Mouse (Mus musculus) thymus, postnatal 14 days (tissue): ENCODE data around the gene 9130409I23Rik.

Experiments
- DNase-seq: peaks from one replicate; pipeline ENCODE4 v3.0.0; 2021

9130409I23Rik gene

DNA sequence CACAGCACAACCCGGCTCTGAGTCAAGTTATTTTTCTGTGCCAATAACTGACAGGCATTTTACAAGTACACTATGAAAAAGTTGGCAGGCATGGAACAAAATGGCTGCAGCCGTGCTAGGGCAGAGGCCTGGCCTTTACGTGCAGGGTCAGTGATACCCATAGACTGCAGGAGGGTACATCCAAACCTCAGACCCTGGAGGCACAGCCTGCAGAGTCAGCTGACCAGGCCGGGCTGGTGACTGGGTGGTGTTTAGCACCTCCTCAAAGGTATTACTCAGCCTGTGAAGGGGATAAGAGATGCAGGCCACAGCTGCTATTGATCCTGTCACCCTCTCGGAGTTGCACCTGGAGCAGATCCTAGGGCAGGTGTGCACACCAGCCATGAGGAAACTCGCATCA, at the start of gene 9130409I23Rik:
Gene 9130409I23Rik, plus strand, starts transcription at position 301 of the 400 bp plus-strand sequence.
- DNase-seq: no peak

GRCm38 (mm10) chr1:181001621-181002020, 49.4 kb upstream of the 9130409I23Rik start:
- DNase-seq: no peak

GRCm38 (mm10) chr1:181003790-181004189, 47.2 kb upstream of the 9130409I23Rik start:
- no peak for DNase-seq

- DNase-seq: no peak
Observed at GRCm38 (mm10) chr1:181005331-181005730, 45.7 kb upstream of the 9130409I23Rik start.

DNA sequence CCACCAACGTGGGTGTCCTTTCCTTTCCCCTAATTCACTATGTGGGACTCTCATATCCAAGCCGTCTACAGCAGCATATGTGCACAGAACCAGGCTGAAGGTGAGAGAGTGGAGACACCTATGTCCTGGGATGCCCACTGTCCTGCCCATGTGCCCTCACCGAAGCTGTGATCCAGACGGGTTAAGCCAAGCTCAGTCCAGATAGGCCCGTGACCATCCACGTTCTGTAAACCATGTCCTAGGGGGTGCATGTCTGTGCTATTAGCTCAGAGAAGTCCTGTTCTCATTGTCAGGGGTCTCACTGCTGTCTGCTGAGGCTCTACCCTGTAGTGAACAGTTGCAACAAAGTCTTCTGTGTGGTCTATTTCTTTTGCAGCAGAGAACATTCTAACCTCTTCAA, 43.2 kb upstream of the 9130409I23Rik start:
- no peak for DNase-seq

GRCm38 (mm10) chr1:181008266-181008665, 42.8 kb upstream of the 9130409I23Rik start:
- no peak for DNase-seq

GRCm38 (mm10) chr1:181009011-181009590, 41.9 kb upstream of the 9130409I23Rik start:
- no peak for DNase-seq

DNA sequence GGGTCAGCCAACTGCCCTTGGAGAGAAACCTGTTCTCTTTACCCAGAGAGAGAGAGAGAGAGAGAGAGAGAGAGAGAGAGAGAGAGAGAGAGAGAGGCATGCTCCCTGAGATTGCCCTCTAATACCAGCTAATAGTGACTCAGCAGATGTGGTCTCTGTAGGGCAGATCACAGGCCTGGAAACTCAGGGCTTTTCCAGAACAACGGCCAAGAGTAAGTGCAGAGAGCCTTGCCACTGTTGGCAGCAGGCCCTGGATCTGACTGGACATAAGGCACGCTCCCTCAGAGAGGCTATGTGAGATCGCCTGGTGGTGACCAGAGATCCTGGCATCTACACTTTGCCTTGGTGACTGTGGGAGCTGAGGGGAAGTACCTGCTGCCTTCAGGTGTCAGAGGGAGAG, 41.3 kb upstream of the 9130409I23Rik start:
- DNase-seq: no peak

DNA sequence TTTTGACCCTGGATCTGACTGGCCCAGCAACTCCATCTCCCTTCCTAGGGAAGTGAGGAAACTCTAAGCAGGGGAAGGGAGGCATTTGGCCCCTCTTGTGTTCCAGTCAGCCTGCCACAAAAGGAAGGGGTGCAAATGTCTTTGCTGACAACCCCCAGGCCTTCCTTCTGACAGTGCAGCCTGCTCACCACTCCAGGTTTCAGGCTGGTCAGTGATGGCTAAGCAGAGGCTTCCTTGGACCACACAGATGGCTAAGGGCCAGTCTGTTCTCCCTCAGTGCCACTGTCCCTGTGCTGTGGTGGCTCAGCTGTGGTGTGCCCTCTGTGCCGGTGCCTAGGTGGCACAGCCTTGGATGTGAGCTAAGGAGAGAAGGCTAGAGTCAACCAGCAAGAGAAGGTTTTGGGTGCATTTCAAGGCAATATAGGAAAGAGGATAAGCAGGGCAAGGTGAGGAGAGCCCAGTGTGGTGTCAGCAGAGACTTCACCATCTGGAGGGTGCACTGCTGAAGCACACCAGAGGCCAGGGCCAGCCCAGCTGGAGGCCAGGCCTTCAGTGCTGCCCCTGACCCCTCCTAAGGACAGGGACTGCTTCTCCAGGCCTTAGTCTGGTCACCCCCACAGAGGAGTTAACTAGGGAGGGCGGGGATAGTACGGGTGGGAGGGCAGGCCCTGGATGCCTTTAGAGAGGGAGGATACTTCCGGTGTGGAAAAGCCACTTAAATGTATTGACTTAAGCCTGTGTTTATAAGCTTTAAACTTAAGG, 40.7 kb upstream of the 9130409I23Rik start:
- DNase-seq: no peak

GRCm38 (mm10) chr1:181011601-181012000, 39.4 kb upstream of the 9130409I23Rik start:
- no peak for DNase-seq

- DNase-seq: no peak
Observed at GRCm38 (mm10) chr1:181012416-181012815, 38.6 kb upstream of the 9130409I23Rik start.

DNA sequence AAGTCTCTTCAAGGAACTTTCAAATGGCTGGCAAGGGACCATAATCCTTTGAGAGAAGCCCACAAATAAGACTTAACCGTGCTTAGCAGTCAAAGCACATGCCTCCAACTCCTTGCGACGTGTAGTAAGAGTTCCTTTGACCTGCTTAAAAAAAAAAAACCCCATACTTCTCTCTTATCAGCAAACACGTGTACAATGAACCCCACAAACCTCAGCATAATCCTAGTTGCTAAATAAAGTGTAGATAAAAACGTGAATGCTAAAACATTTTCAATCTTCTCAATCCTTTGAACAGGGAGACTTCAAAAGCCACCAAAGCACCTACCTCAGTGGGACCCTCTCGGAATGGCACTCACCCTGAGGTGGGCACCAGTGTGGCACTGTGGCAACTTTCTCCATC, 37.6 kb upstream of the 9130409I23Rik start:
- DNase-seq: no peak

- DNase-seq: peak; percentile 18
Observed at GRCm38 (mm10) chr1:181014731-181015500, 36.1 kb upstream of the 9130409I23Rik start.

- DNase-seq: no peak
Observed at GRCm38 (mm10) chr1:181015558-181015957, 35.5 kb upstream of the 9130409I23Rik start.

DNA sequence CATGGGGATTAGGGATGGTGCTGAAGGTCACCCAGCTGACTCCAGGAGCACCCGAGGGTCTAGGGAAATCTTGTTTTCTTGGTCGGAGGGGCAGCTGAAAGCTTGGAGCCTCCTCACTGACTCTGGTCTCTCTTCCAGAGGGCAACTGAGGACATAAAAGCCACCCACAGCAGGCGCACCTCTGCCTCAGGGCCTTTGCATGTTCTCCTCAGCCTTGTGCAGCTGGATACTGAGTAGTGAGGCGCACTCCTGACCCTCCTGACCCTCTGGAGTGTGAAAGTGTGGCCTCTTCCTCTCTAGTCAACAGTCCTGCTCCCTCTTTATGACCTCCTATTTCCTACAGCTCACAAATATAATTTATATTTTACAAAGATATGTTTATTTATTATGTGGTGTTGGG, 35.0 kb upstream of the 9130409I23Rik start:
- DNase-seq: no peak

DNA sequence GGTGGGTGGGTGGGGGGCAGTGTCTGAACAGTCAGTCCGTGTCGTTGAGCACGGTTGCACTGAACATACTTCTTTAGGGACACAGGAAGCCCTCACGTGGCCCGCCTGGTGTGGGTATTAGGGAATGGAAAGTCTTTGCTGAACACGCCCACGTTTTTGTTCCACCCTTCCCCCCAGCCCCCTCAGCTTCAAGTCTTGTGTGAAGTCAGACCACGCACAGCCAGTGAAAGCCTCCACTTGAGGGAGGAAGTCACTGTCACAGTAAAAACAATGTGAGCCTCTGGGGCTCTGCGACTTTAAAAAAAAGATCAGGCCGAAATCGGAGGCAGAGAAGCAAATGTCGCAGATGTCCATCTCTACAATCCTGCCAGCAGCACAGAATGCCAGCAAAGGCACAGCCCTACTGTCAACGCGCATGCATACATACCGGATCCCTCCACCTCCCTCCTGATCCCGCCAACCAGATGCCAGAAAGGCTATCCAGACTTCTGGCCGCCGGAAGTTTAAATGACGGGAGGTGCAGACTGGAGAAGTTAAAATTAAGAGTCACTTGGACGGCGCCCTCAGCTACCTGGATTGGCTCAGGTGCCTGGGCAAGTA, 34.4 kb upstream of the 9130409I23Rik start:
- peak; percentile 74 for DNase-seq

GRCm38 (mm10) chr1:181017212-181017711, 33.8 kb upstream of the 9130409I23Rik start:
- DNase-seq: peak; percentile 90

DNA sequence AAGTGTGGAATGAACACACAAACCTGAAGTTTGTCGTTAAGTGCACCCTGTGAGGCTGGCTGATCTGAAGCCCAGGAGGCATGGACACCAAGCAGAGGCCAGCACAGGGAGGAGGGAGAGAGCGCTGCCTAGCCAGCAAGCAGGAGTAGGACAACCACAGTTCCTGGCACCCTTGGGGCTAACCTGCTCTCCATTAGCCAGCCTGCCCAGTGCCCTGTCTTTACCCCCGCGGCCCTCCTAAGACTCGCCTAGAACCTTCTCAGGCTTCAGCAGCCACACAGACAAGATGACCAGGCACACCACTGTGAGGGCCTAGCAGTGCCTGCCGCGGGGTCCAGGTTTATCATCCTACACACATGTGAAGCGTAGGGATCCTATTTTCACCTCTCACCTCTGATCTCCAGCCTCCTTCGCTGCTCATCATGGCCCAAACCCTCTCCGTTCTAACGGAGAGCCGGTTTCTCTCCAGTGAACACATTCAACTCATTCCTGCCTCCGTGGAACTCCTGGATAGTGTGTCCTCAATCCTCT, 33.1 kb upstream of the 9130409I23Rik start:
- peak; percentile 6 for DNase-seq

DNA sequence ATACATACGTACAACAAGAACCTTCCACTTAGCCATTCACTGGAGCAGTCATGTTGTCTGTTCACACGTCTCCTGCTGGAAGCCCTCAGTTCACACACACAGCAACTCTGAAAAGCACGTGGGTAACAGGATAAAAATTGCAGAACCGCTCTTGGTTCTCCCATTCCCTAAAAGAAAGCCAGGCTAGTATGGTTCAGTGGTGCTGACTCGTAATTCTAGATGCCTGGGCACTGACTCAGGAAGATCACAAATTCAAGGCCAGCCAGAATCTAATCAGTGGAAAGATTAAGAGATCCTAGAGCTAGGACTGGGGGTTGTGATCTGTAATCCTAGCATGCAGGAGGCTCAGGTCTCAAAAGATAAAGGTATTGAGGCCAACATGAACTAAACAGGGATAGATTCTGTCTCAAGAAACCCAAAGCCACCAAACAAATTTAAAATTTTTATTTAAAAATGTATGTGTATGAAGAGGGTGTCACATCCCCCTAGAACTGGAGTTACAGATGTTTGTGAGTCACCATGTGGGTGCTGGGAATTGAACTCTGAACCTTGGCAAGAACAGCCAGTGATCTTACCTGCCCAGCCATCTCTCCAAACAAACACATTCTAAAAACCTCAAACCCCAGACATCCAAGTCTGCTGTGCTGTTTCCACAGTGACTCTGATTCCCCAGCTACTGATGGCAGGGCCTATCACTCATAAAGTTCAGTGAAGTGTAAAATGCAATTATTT, 30.1 kb upstream of the 9130409I23Rik start, which contains the start of gene Ephx1:
Gene Ephx1, minus strand, starts transcription at position 149 of the 732 bp plus-strand sequence.
- no peak for DNase-seq

DNA sequence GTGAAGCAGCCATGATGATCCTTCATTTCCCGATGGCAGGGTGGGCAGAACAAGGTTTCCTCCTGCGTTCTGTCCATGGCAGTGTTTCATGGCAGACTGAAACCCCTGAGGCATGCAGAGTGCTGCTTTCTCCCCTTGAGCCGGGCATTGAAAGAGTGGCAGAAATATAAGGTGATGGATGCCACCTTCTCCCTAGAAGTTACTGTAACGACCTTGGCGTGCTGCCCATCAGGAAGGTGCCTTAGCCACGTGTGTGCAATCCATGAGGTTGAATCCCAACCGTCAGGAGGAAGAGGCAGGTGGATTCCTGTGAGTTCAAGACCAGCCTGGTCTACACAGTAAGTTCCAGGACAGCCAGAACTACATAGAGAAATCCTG, 29.6 kb upstream of the 9130409I23Rik start:
- DNase-seq: no peak

DNA sequence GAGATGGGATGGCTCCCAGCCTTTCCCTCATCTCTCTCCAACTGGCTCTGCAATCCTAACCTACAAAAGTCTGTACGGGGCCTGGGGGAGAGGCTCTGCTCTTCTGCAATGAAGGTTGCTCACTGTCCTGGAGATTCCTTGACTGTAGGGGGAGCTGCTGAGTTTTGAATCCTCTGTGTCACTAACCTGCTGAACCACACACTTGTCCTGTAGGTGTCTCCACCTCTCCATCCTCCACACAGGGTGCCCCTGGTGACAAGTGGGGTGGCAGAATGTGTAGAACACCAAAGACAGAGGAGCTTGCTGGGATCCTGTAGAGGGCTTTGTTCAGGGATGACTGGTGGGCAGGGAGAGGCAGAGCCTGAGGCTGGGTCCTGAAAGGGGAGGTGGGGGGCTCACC, 28.8 kb upstream of the 9130409I23Rik start:
- peak; percentile 90 for DNase-seq
